Mouse (Mus musculus) CH12.LX (cell line): ENCODE results near the gene Plpp1. TPM values are rescaled to one million over a fixed set of nuclear protein-coding genes. Genes with fewer than 3 reads are reported as not detected.

Source experiments
- DNase-seq: peaks from one replicate; pipeline ENCODE4 v3.0.0-alpha.2; 2013; ENCODE audit errors: extremely low read depth
- H3K27ac ChIP-seq: 2 replicates; pipeline ENCODE4 v1.5.1; 2012; ENCODE audit warnings: low read depth, mild to moderate bottlenecking, control low read depth, moderate library complexity; ENCODE audit not compliant: insufficient read depth
- H3K27me3 ChIP-seq: replicated peaks from 2 replicates; pipeline ENCODE3; 2012; ENCODE audit warnings: inconsistent platforms
- H3K36me3 ChIP-seq, 2 experiments: replicated peaks in 1 of 2; 2 replicates each; pipeline versions ENCODE3 to v1.6.1; 2012; ENCODE audit warnings: inconsistent platforms in 1 of 2, low read length in 1 of 2, mild to moderate bottlenecking in 1 of 2, mixed read lengths in 1 of 2, moderate library complexity in 1 of 2; ENCODE audit not compliant: control insufficient read depth in 1 of 2, insufficient read depth in 1 of 2
- H3K4me1 ChIP-seq, 2 experiments: 2 replicates each; pipeline ENCODE4 v1.6.1; 2012; ENCODE audit warnings: inconsistent platforms in 1 of 2, moderate library complexity in 1 of 2; ENCODE audit not compliant: insufficient read depth in 2 of 2, control insufficient read depth in 1 of 2
- H3K4me2 ChIP-seq: 2 replicates; pipeline ENCODE4 v1.6.1; 2012; ENCODE audit warnings: low read depth, mild to moderate bottlenecking, control low read depth; ENCODE audit not compliant: poor library complexity, insufficient read depth, severe bottlenecking
- H3K4me3 ChIP-seq, 3 experiments: fragments of 150-350 bp in 1 of 3; sonication (generic) in 1 of 3; replicated peaks in 1 of 3; 2 replicates each; pipeline versions ENCODE3 to v1.5.1; 2011 to 2012; ENCODE audit warnings: low read depth in 2 of 3, low read length in 2 of 3, mild to moderate bottlenecking in 2 of 3, moderate library complexity in 2 of 3, control low read depth in 1 of 3, improper control_type of control experiment in 1 of 3, inconsistent platforms in 1 of 3, mixed read lengths in 1 of 3; ENCODE audit not compliant: poor library complexity in 1 of 3
- H3K79me2 ChIP-seq: replicated peaks from 2 replicates; pipeline ENCODE4 v1.6.1; 2012; ENCODE audit warnings: mild to moderate bottlenecking, moderate library complexity; ENCODE audit not compliant: control insufficient read depth, poor library complexity, insufficient read depth, severe bottlenecking; ENCODE audit errors: extremely low read depth
- H3K9ac ChIP-seq: 2 replicates; pipeline ENCODE4 v1.6.1; 2012; ENCODE audit warnings: low read depth, mild to moderate bottlenecking, control low read depth, moderate library complexity; ENCODE audit not compliant: insufficient read depth
- H3K9me3 ChIP-seq: replicated peaks from 2 replicates; pipeline ENCODE3; 2012; ENCODE audit warnings: low read length, inconsistent platforms, mixed read lengths
- CHD1 ChIP-seq: IDR thresholded peaks from 2 replicates; pipeline ENCODE4 v1.6.1; 2012; ENCODE audit warnings: low read depth, low read length, improper control_type of control experiment, inconsistent platforms
- CTCF ChIP-seq, 2 experiments: IDR thresholded peaks in 1 of 2; conservative IDR thresholded peaks in 1 of 2; 2 replicates each; pipeline ENCODE4 v1.5.1; 2011 to 2012; ENCODE audit warnings: low read depth in 2 of 2, low read length in 2 of 2, improper control_type of control experiment in 1 of 2, inconsistent platforms in 1 of 2, mild to moderate bottlenecking in 1 of 2, moderate library complexity in 1 of 2
- ELF1 ChIP-seq: IDR thresholded peaks from 2 replicates; pipeline ENCODE4 v1.6.1; 2014; ENCODE audit warnings: low read depth, mild to moderate bottlenecking, inconsistent platforms, low read length, improper control_type of control experiment
- ETS1 ChIP-seq: conservative IDR thresholded peaks from 2 replicates; pipeline ENCODE4 v1.6.1; 2012; ENCODE audit warnings: low read depth, mild to moderate bottlenecking, inconsistent platforms, low read length, improper control_type of control experiment, moderate library complexity
- IRF4 ChIP-seq: IDR thresholded peaks from 2 replicates; pipeline ENCODE4 v1.6.1; 2014; ENCODE audit warnings: low read depth, mild to moderate bottlenecking, inconsistent platforms, low read length, improper control_type of control experiment
- JUN ChIP-seq: IDR thresholded peaks from 2 replicates; pipeline ENCODE4 v1.6.1; 2011; ENCODE audit warnings: low read depth, mild to moderate bottlenecking, low read length, improper control_type of control experiment, moderate library complexity; ENCODE audit not compliant: insufficient read depth
- JUND ChIP-seq: conservative IDR thresholded peaks from 2 replicates; pipeline ENCODE4 v1.6.1; 2011; ENCODE audit warnings: low read depth, low read length, improper control_type of control experiment
- KAT2A ChIP-seq: IDR thresholded peaks from 2 replicates; pipeline ENCODE4 v1.6.1; 2012; ENCODE audit warnings: low read length, improper control_type of control experiment, inconsistent platforms; ENCODE audit not compliant: insufficient replicate concordance
- MAZ ChIP-seq: IDR thresholded peaks from 2 replicates; pipeline ENCODE4 v1.6.1; 2012; ENCODE audit warnings: low read depth, mild to moderate bottlenecking, inconsistent platforms, low read length, improper control_type of control experiment, moderate library complexity
- MEF2A ChIP-seq: IDR thresholded peaks from 2 replicates; pipeline ENCODE4 v1.6.1; 2014; ENCODE audit warnings: low read depth, mild to moderate bottlenecking, inconsistent platforms, low read length, improper control_type of control experiment, borderline replicate concordance
- MXI1 ChIP-seq: IDR thresholded peaks from 2 replicates; pipeline ENCODE4 v1.6.1; 2011; ENCODE audit warnings: mild to moderate bottlenecking, low read depth, low read length, improper control_type of control experiment
- NELFE ChIP-seq: IDR thresholded peaks from 2 replicates; pipeline ENCODE4 v1.6.1; 2011; ENCODE audit warnings: low read depth, low read length, improper control_type of control experiment
- PAX5 ChIP-seq: IDR thresholded peaks from 2 replicates; pipeline ENCODE4 v1.6.1; 2012; ENCODE audit warnings: low read length, inconsistent platforms, mixed read lengths
- POLR2A ChIP-seq: IDR thresholded peaks from 2 replicates; pipeline ENCODE4 v1.6.1; 2011; ENCODE audit warnings: low read depth, mild to moderate bottlenecking, improper control_type of control experiment, low read length
- RCOR1 ChIP-seq: conservative IDR thresholded peaks from 2 replicates; pipeline ENCODE4 v1.6.1; 2012; ENCODE audit warnings: low read depth, mild to moderate bottlenecking, inconsistent platforms, low read length, improper control_type of control experiment
- SMC3 ChIP-seq: IDR thresholded peaks from 2 replicates; pipeline ENCODE4 v1.6.1; 2011; ENCODE audit warnings: low read depth, low read length, improper control_type of control experiment
- TCF12 ChIP-seq: IDR thresholded peaks from 2 replicates; pipeline ENCODE4 v1.6.1; 2014; ENCODE audit warnings: low read depth, mild to moderate bottlenecking, inconsistent platforms, low read length, improper control_type of control experiment
- UBTF ChIP-seq: IDR thresholded peaks from 2 replicates; pipeline ENCODE4 v1.6.1; 2012; ENCODE audit warnings: low read depth, mild to moderate bottlenecking, inconsistent platforms, low read length, improper control_type of control experiment, moderate library complexity
- USF1 ChIP-seq: IDR thresholded peaks from 2 replicates; pipeline ENCODE4 v1.6.1; 2014; ENCODE audit warnings: low read depth, mild to moderate bottlenecking, inconsistent platforms, low read length, improper control_type of control experiment
- USF2 ChIP-seq: conservative IDR thresholded peaks from 2 replicates; pipeline ENCODE4 v1.6.1; 2011; ENCODE audit warnings: low read depth, low read length, improper control_type of control experiment
- ZC3H11A ChIP-seq: IDR thresholded peaks from 2 replicates; pipeline ENCODE4 v1.6.1; 2012; ENCODE audit warnings: low read depth, mild to moderate bottlenecking, inconsistent platforms, low read length, improper control_type of control experiment
- ZKSCAN1 ChIP-seq: IDR thresholded peaks from 2 replicates; pipeline ENCODE4 v1.6.1; 2012; ENCODE audit warnings: low read depth, inconsistent platforms, low read length, improper control_type of control experiment, borderline replicate concordance
- dilution Hi-C: fragments of 300-500 bp; cut with MboI; formaldehyde crosslinking; loops from 2 replicates; pipeline ENCODE4 v1.14.3; 2020; ENCODE audit warnings: low sequenced_read_pairs; ENCODE audit not compliant: extremely low pct_unique_long_range_greater_than_20kb, extremely low pct_ligation_motif_present
- in situ Hi-C: fragments of 300-500 bp; cut with MboI; formaldehyde crosslinking; loops from 3 replicates; pipeline ENCODE4 v1.14.3; 2019; ENCODE audit warnings: low sequenced_read_pairs, low pct_ligation_motif_present, low pct_unique_long_range_greater_than_20kb, mixed read lengths
- polyA plus RNA-seq: library from polyadenylated mRNA; unstranded; fragments of >175 nt; gene quantifications from 2 replicates; pipeline ENCODE4 v1.2.1, GENCODE M21; 2012; ENCODE audit warnings: low read depth; ENCODE audit not compliant: insufficient read length
- total RNA-seq, 2 experiments: library from RNA; depleted of rRNA; stranded (reverse); fragments of 300-350 nt in 1 of 2; fragments of >200 nt in 1 of 2; gene quantifications; 2 replicates each; pipeline ENCODE4 v1.2.3; 2012 to 2014

Plpp1 gene
- total and polyA plus RNA-seq, 3 experiments, result 50.2 to 90.9 (median 67.6) TPM

- DNase-seq, result no peak
- in situ Hi-C loops, result no loop called here
- dilution Hi-C loops, result no loop called here
- H3K27ac ChIP-seq, result no peak overlapping the region
- H3K36me3 ChIP-seq, result no peaks in the 10 kb centered on the region
- no peak overlapping the region for H3K4me3 ChIP-seq
- TF ChIP-seq NELFE, result no peak
- TF ChIP-seq POLR2A, result no peak
- TF ChIP-seq MXI1, result no peak
- no peak for TF ChIP-seq JUND
- no peak for TF ChIP-seq MAZ
- TF ChIP-seq MEF2A, result no peak
- no peak for TF ChIP-seq SMC3
- no peak for TF ChIP-seq IRF4
- no peak for TF ChIP-seq USF1
- no peak for TF ChIP-seq ETS1
- no peak for TF ChIP-seq RCOR1
- no peak for TF ChIP-seq PAX5
- no peak for TF ChIP-seq ELF1
- H3K4me1 ChIP-seq, result peaks cover 0 to 10% of the 10 kb centered on the region in 2 experiments; a peak in 2 of 4 replicates
- H3K79me2 ChIP-seq, result no peaks in the 10 kb centered on the region
- no peaks in the 10 kb centered on the region for H3K9me3 ChIP-seq
- H3K27me3 ChIP-seq, result no peaks in the 10 kb centered on the region
- H3K9ac ChIP-seq, result no peak overlapping the region
- no peak overlapping the region for H3K4me2 ChIP-seq
These were observed 34.9 kb upstream of the Plpp1 start for GRCm38 (mm10) chr13:112765654-112766053.

- in situ Hi-C loops (no loop called here), dilution Hi-C loops (no loop called here)
- no peaks in the 10 kb centered on the region for H3K36me3 ChIP-seq
- no peaks in the 10 kb centered on the region for H3K79me2 ChIP-seq
- H3K27me3 ChIP-seq, result no peaks in the 10 kb centered on the region
- no peak overlapping the region for H3K9ac ChIP-seq
- TF ChIP-seq POLR2A, result no peak
- TF ChIP-seq ZC3H11A, result no peak
- TF ChIP-seq TCF12, result no peak
- TF ChIP-seq MAZ, result no peak
- no peak for TF ChIP-seq ZKSCAN1
- TF ChIP-seq USF2, result no peak
- no peak for TF ChIP-seq NELFE
- TF ChIP-seq MXI1, result no peak
- no peak for TF ChIP-seq UBTF
- TF ChIP-seq IRF4, result no peak
- no peak for TF ChIP-seq JUN
- TF ChIP-seq CHD1, result no peak
- no peak for TF ChIP-seq JUND
- no peak for TF ChIP-seq KAT2A
- TF ChIP-seq MEF2A, result no peak
- TF ChIP-seq CTCF (conservative IDR thresholded peaks at IDR 0.05 in 1 of 2, IDR thresholded peaks at IDR 0.05 in 1 of 2; ENCODE audit: low read depth in 2 of 2, low read length in 2 of 2), result no peak
- H3K9me3 ChIP-seq, result no peaks in the 10 kb centered on the region
- no peak overlapping the region for H3K4me2 ChIP-seq
- peaks cover 2 to 34% of the 10 kb centered on the region in 2 experiments; a peak in 2 of 4 replicates for H3K4me1 ChIP-seq
- H3K4me3 ChIP-seq, result no peak overlapping the region
- no peak for DNase-seq
- no peak overlapping the region for H3K27ac ChIP-seq
These were observed 29.9 kb upstream of the Plpp1 start for GRCm38 (mm10) chr13:112770528-112771328.
